Mouse (Mus musculus) kidney, adult 2 months (tissue): Measurements from ENCODE around the gene Mindy1.

ENCODE experiments used
- CTCF ChIP-seq: fragments of 200-500 bp; conservative IDR thresholded peaks from 2 replicates; pipeline ENCODE4 v1.5.1; 2011; ENCODE audit warnings: low read depth, mild to moderate bottlenecking, control low read depth, low read length, moderate library complexity, mixed read lengths; ENCODE audit not compliant: insufficient read depth, insufficient read length
- POLR2A ChIP-seq: fragments of 200-500 bp; IDR thresholded peaks from one replicate; pipeline ENCODE4 v1.6.1; 2011; ENCODE audit warnings: low read depth, low read length, control low read depth

GRCm38 (mm10) chr3:95276428-95276934 lies 4.7 kb upstream of the Mindy1 start:
- no peak for TF ChIP-seq CTCF
- no peak for TF ChIP-seq POLR2A
